Mouse (Mus musculus) cerebellum, postnatal 25 days (tissue): ENCODE measurements around the gene Chn2.

ENCODE experiments used
- DNase-seq, 2 experiments: peaks; one replicate each; pipeline ENCODE4 v3.0.0; 2021; ENCODE audit warnings: mixed read lengths in 2 of 2

The Chn2 gene

DNA sequence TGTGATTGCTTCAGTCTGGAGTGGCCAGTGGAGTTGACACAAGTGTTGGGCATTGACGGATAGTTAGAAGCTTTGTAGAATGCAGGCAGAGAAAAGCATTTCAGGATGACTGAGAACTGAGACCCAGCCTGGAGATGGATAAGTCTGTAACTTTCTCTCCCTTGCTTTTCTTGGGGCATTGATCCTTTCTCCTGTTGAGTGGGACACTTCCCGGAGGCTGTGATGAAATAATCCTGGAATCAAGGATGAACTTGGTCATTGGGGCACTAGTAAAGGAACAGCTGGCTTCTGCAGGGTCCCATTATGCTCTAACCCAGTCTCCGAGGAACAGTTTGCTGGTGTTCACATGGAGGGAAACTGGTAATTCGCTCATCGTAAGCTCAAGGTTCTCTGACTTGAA is 4.2 kb downstream of the Chn2 start:
- DNase-seq: no peak

DNA sequence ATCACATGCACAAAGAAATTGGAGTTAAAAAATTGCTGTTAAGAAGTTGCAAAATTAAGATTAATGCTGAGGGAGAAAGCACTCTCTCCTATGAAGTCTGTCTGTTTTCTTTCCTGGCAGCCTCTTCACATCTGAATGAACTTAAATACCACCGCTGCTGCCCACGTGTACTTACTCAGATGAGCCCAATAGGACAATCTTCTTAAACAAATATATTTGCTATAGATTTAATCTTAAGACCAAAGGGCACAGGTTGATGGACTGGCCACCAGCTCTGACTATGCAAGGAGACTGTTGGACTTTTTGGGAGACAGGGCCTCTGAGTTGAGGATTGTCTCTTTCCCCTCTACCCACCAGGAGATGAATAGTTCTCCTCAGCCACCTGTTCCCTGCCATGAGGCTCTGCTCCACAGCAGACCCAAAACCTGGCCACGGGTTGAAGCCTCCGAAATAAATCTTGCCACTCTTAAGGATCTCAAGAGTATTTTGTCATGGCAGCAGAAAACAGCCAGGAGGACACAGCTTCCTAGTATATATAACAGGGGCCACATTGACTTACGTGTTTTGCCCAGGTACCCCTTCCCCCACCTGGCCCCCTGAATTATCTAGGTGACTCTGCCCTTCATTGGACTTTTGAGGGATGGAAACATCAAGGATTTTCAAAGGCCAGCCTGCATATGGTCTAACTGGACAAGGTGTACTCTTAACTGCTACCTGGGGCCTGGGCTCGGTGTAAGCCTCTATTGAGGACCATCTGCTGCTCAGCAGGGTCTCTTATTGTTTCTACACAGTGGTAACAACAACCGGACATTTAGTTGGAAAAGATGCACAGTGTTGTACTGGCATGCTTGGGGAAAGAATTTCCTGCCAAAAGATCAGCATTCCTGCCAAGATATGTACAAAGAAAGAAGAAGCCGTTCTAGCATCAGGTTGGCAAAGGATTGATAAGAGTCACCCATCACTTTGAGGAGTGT is 6.7 kb downstream of the Chn2 start:
- peak; percentile 83 to 88 for DNase-seq

- peak; percentile 51 to 69 for DNase-seq
These were observed 7.8 kb downstream of the Chn2 start for GRCm38 (mm10) chr6:54046884-54047747.

DNA sequence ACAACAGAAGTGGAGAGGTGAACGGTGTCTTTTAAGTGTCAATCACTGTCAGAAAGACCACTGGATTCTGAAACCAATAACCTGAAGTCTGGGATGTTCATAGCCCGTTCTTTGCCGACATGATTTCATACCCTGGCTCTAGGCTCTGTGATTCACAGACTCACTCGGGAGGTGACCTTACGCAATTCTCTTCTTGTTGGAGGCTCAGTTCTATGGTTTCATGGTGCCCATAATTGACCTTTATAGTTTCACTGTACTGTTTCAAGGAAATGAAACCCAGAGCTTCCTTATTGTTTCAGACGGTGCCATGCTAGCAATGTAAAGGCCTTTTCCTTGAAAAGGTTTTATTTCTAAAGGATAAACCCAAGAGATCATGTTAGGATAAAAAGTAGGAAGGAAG is 9.4 kb downstream of the Chn2 start:
- peak in 1 of 2 experiments; percentile 22 for DNase-seq

DNA sequence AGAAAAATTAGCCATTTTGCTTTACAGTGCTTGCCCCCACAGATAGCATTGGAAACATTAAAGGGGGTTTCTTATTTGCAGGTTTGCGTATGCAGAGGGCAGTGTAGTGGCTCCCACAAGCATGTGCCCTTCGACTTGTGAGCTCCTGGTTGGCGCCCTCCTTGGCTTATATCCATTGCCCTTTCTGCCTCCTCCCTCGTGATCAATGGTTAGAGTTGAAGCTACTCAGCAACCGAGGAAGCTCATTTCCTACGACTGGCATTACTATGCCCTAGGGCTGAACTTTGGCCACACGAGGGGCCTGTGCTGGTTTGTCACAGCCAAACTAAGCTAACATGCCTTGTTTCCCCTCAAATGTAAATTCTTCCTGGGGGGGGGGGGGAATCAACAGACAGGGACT is 11.8 kb downstream of the Chn2 start:
- DNase-seq: no peak

DNA sequence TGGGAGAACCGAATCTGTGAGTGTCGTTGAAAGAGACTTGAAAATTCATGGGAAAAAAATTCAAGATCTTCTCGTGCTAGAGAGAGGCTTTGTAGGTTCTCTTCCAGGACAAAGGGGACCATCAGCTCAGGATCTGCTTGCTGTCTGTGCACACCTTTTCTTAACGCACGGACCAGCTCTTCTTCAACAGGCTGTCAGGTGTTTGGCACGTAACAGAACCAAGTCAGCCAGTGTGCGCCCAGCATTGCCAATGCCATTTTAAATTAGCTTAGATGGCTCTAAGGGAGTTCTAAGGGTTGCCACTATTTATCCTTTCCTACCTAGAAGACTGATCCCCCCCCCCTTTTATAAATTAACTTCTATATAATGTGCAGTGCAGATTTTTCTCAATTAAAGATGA is 12.8 kb downstream of the Chn2 start:
- peak in 1 of 2 experiments; percentile 40 for DNase-seq

DNA sequence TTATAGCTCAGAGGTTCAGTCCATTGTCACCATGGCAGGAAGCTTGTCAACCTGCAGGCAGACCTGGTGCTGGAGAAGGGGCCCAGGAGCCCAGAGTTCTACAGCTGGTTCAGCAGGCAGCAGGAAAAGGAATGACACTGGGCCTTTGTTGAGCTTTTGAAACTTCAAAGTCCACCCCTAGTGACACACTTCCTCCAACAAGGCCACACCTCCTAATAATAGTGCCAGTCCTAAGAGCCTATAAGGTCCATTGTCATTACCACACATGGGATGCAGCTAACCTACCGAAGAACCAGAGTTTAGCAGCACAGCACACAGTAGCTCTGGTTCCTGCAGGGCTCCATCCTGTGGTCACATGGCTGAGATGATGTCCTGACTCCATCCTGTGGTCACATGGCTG is 13.3 kb downstream of the Chn2 start:
- peak in 1 of 2 experiments; percentile 29 for DNase-seq

DNA sequence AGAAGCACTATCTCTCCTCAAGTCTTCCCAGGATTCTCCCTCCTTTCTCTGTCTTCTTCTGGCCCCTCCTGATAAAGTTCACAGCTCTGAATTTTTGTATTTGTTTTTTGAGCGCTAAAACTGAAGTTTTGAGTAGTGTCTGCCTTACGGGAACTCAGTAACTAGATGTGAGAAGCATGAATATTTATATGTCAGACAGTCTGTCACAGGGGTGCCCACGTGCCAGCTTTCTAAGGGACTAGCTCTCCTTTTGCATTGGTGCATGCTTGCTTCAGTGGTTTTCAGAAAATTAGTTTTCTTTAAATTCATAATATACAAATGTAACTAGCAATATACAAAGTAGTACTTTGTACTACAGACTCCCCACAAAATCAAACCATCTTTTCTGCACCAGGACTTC is 14.0 kb downstream of the Chn2 start:
- DNase-seq: peak in 1 of 2 experiments; percentile 7

GRCm38 (mm10) chr6:54055387-54055786 is 16.0 kb downstream of the Chn2 start:
- DNase-seq: no peak

DNA sequence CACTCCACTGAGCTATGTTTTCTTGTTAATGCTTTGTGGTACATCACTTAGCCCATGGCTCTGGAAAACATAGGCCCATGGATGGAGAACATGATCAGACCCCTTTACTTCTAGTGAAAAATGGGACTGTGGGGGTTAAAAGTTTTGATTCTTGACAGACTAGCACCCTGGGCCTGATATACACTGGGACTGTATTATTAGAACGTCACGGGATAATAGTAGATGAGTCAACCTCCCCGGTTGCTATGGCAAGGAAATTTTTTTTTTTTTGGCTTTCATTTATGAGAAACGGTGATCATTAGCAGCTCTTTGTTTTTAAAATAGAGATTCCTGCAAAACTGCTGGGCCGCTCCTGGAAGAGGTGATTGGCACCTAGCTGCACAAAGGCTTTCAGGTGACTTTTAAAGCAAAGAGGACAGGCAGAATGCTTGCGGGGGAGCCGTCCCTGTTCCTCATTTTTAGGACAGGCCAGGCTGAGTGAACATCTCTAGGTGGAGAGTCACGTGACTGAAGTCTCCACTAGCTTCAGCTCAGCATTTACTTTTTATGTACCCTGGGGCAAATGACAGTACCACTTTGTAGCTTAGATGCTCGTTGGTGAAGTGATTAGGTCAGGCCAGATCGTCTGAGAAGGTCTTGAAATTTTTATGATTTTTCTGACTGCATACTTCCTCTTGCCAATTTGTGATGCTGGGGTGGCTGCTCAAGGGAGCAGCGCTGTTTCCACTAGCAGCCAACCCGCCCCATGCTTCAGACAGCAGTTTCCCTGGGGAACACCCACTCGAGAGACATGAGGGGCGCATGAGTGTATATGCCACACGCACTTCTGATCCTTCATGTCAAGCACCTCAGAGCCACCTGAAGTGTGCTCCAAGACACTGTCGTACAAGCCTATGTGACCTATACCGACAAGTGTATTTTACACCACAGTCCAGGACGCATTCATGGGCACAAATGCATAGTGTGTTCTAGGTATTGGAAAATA is 17.5 kb downstream of the Chn2 start:
- no peak for DNase-seq

GRCm38 (mm10) chr6:54057661-54058060 is 18.3 kb downstream of the Chn2 start:
- DNase-seq: no peak

DNA sequence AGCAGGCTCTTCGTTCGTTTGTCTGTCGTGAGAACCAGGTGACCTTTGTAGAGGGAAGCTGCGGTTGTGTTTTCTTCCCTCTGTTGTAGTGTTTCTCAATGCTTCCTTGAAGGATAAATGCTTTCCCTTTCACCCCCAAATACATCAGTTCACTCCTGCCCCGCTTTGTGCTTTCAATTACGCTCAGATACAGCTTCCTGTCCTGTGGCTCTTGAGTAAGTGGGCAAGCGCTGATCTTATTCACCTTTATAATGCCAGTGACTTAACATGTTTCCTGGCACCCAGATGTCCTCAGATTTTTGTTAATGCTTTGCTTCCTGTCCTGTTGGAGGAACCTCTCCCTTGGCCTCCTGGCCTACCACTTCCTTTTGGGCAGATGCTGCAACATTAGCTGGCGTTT is 19.5 kb downstream of the Chn2 start:
- DNase-seq: peak in 1 of 2 experiments; percentile 8

- no peak for DNase-seq
These were observed 20.9 kb downstream of the Chn2 start for GRCm38 (mm10) chr6:54060258-54060657.

GRCm38 (mm10) chr6:54061375-54061774 is 22.0 kb downstream of the Chn2 start:
- no peak for DNase-seq

GRCm38 (mm10) chr6:54063878-54064277 is 24.5 kb downstream of the Chn2 start:
- DNase-seq: no peak

GRCm38 (mm10) chr6:54067380-54067779 is 28.0 kb downstream of the Chn2 start:
- DNase-seq: no peak

GRCm38 (mm10) chr6:54068882-54069281 is 29.5 kb downstream of the Chn2 start:
- no peak for DNase-seq

DNA sequence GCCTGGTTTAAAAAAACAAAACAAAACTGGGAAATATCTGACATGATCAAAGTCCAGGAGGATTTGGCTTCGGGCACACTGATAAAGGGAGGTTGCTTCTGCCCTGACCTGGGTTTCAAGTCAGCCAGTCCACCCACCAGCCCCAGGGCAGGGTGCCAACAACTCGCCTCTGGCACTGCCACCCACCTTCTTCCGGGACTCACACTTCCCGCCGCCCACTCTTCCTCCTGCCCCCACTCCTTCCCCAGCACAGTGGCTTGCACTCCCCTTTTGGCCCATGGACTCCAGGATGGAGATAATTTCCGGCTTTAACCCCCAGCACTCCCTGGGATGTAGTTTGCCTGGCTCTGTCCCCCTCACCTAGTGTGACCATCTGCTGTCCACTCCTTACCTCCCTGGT is 31.4 kb downstream of the Chn2 start:
- DNase-seq: peak; percentile 98 to 99

DNA sequence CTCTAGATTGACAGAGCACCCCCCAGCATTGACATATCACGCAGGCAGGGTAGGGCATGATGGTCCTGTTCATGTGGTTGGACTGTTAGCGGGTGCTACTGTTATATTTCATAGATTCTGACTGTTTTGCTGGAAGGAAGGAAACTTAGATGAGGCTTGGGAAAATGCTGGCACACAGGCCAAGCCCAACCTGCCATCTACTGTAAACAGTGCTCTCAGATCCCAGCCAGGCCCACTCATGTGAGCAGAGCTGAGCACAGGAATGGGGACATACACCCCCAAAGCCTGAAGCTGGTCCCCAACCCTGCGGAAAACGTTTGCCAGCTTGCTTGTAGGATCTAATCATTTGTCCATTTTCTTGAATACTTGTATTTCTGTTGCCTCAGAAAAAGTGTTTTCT is 32.1 kb downstream of the Chn2 start:
- peak; percentile 64 to 65 for DNase-seq

GRCm38 (mm10) chr6:54074454-54074853 is 35.1 kb downstream of the Chn2 start:
- DNase-seq: peak in 1 of 2 experiments; percentile 39

DNA sequence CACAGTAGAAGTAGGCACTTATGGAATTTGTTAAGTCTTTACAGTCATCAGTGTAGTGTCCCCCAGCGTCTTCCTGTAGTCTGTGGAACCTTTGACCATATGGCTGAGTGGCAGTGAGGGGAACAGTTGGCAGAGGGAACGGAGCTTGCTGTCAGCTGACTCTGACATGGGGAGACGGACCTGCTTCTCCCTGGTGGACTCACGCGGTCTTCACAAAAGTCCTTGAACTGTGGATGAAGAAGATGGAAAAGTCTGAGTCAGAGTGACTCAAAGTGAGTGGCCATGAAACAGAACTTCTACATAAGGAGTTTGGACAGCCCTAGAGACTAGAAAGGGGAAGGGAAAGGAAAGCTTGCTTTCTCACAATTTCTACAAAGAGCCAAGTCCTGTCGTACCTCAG is 36.1 kb downstream of the Chn2 start:
- DNase-seq: peak; percentile 78 to 79

DNA sequence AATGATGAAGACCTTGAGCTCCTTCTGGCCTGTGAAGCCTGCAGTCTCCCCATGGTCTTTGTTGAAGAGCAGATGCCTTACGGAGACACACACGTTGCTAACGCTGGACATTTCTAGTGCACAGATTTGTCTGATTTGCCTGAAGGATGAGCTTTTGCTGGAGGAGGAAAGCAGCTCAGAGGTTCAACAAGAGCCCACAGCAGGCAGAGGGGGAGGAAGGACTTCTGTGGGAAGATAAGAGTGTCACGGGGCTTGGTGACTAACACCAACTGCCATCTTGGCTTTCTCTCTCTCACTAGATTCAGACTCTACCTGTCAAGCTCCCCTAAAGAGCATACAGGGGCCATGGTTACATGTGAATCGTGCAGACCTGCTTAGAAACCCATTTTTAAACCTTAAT is 37.3 kb downstream of the Chn2 start:
- peak in 1 of 2 experiments; percentile 11 for DNase-seq
